17 mouse cellular contexts compared by ENCODE assay signal in genomic region chr12:81147956-81148355, GRCm38 (mm10).
"Had no signal": no experiment of that assay in that cellular context is flagged by ENCODE, and none has a peak within 500 bp of the region (broad histone marks: within the 10 kb centered on the region; RNA-seq: fewer than 3 reads in every experiment).

No protein-coding gene starts in this region.

- H3K36me3 ChIP-seq: lung, embryonic 15.5 days; midbrain, embryonic 13.5 days; midbrain, embryonic 15.5 days; neural tube, embryonic 12.5 days; stomach, embryonic 15.5 days had no signal

- H3K4me1 ChIP-seq: lung, embryonic 15.5 days; stomach, embryonic 15.5 days had no signal

- H3K4me3 ChIP-seq: lung, embryonic 15.5 days; megakaryocyte, embryonic 14.5 days; midbrain, embryonic 13.5 days; midbrain, embryonic 15.5 days; neural tube, embryonic 12.5 days; stomach, embryonic 15.5 days had no signal

- H3K4me2 ChIP-seq: lung, embryonic 15.5 days; midbrain, embryonic 11.5 days; midbrain, embryonic 13.5 days; midbrain, embryonic 15.5 days; neural tube, embryonic 12.5 days; stomach, embryonic 15.5 days had no signal

- H3K27ac ChIP-seq: lung, embryonic 15.5 days; macrophage; midbrain, embryonic 13.5 days; midbrain, embryonic 15.5 days; neural tube, embryonic 12.5 days; stomach, embryonic 15.5 days; stomach, postnatal 0 days had no signal

- ATAC-seq: lung, postnatal 0 days; midbrain, embryonic 13.5 days; midbrain, embryonic 15.5 days had no signal

- H3K27me3 ChIP-seq: lung, embryonic 15.5 days; megakaryocyte, embryonic 14.5 days; midbrain, embryonic 15.5 days; neural tube, embryonic 12.5 days; stomach, embryonic 15.5 days had no signal

- H3K9ac ChIP-seq: lung, embryonic 15.5 days; midbrain, embryonic 13.5 days; midbrain, embryonic 15.5 days; neural tube, embryonic 12.5 days; stomach, embryonic 15.5 days had no signal

- DNase-seq: lung, adult 2 months; lung, postnatal 14 days; lung, postnatal 36 days; right cerebral cortex, postnatal 14 days; thymus, adult 2 months; thymus, postnatal 25 days; thymus, postnatal 4 days had no signal

- H3K9me3 ChIP-seq: lung, embryonic 15.5 days; megakaryocyte, embryonic 14.5 days; midbrain, embryonic 13.5 days; midbrain, embryonic 15.5 days; neural tube, embryonic 12.5 days; stomach, embryonic 15.5 days had no signal
